Mouse (Mus musculus): ENCODE data around the gene Srgap2.

Srgap2 gene

GRCm38 (mm10) chr1:131463953-131464627 is 63.1 kb downstream of the Srgap2 start:
- no peak for DNase-seq

- DNase-seq: no peak
Measured at GRCm38 (mm10) chr1:131462541-131463067, 64.5 kb downstream of the Srgap2 start.

DNA sequence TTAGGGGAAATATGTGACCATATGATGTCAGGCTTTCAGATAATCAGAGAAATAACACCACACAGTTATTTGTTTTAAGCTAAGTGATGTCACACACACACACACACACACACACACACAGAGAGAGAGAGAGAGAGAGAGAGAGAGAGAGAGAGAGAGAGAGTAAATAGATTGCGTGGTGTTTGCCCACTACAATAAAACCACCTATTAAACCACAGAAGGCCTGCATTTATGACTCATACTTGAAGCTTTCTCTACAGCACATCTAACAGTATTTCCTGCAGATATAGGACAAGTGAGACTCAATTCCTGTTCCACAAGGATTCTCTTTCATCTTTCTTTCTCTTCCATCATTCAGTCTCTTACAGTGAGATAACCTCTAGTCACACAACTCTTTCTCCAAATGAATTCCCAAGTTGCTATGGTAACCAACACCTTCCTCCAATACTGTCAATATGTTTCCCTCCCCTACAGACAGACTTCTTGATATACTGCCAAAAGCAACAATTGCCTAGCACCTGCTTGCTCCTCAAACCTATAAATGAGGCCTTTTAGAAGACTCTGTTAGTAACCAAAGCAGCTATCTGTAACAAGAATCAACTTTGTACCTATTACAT is 66.1 kb downstream of the Srgap2 start:
- no peak for DNase-seq

DNA sequence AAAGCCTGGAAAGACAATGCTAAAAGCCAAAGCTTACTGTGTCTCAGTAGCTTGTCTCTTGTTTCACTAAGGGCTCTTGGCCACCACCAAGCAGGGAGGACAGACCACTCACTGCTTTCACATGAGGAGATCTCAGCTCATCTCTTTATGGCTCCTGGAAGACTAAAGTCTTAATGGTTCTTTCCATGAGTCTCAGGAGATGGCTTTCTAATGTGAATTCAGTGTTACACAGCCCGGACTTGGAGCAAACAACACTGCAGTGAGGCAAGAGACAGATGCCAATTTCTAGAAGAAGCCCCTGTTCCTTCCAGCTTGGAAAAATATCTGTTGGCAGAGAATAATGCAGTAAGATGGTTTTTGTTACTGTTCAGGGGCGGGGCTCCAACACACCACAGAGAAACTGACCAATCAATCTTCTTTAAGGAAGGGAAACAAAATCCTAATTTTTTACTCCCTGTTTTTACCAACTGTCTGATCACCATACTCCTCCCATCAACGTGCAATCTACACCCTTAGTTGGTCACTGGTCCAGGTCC is 71.7 kb downstream of the Srgap2 start:
- no peak for DNase-seq

GRCm38 (mm10) chr1:131454386-131454785 is 72.8 kb downstream of the Srgap2 start:
- no peak for DNase-seq

DNA sequence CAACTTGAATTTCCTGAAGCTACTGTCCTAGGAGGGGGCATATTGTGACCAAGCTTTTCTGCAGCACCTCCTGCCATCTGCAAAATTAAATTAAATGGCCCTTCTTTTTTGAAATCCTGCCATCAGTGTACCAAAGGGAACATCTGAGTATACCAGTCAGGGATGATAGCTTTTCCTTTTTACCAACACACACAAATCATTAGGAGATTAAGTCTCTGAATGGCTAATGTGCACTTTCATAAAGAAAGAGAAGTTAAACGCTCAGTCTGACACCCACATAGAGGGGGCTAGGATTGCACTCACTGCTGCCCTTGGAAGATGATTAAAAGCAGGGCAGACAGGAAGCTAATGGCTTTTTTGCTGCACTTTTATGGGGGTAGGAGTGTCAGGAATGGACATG is 73.8 kb downstream of the Srgap2 start:
- no peak for DNase-seq

GRCm38 (mm10) chr1:131448373-131448772 is 78.8 kb downstream of the Srgap2 start:
- no peak for DNase-seq

DNA sequence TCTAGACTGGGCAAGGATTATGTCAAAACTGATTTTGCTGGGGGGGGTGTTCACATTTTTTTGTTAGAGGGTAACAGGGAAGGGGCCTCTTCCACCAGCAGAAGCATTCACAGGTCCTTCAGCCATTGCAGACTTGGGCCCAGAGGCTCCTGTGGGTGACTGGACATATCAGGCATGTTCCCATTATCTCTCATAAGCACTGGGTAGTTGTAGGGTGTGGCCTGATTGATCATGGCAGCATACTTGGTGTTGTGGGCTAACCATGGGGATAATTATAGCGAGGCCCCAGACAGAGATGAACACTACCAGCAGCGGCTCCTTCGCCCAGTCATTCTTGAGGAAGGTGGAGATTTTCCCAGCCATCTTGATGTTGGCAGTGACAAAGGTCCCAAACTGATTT is 79.8 kb downstream of the Srgap2 start:
- no peak for DNase-seq

- no peak for DNase-seq
Measured at GRCm38 (mm10) chr1:131446577-131446976, 80.6 kb downstream of the Srgap2 start.

DNA sequence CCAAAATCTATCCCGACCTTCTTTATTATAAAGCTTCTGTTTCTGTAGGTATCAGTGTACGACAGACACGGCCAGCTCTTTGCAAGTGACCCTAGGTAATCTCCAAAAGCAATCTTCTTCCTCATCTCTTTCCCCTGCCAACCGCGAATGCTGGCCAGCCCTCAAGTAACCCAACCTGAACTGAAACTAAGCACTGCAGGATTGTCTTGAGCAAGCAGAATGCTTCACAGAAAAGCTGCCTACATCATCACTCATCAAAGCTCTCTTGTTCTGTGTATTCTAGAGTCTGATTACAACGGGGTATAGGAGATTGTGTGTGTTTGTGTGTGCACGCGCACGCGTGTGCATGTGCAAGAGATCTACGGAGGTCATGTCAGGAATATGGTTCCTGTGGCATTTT is 88.6 kb downstream of the Srgap2 start:
- DNase-seq: no peak

GRCm38 (mm10) chr1:131437975-131438374 is 89.2 kb downstream of the Srgap2 start:
- peak; percentile 18 for DNase-seq

GRCm38 (mm10) chr1:131436609-131437008 is 90.5 kb downstream of the Srgap2 start:
- no peak for DNase-seq

DNA sequence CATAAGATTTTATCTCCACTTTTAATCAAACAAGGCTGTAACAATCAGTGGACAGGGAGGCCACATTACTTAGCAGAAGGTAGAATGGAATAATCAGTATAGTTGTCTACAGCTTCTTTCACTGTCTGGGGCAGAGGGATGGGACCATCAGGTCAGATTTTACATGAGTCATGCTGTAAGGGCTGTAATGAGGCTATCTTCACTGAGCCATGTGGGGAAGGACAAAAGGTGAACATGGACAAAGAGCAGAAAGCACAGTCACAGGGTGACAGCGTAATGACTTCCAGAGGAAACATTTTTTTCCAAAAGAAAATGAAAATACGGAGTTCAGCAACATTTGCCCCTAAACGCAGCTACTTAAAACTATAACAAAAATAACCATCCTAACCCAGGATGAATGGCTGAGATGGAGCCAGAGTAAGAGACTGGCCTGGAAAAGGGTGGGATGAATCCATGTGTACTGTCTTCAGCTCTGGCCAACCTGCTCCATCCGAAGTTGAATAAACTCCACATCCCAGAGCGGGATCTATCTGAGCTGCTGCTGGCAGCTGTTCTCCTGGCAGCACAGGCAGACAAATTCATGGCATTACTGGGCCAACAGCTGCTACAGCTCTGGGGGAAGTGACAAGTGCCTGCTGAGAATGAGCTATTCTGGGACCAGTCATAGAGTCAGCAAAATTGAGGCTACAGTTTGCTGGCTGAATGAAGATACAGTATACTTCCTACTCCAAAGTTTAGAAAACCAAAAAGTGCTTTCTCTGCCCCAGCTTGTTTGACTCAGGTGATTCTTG is 95.5 kb downstream of the Srgap2 start:
- DNase-seq: peak; percentile 49

DNA sequence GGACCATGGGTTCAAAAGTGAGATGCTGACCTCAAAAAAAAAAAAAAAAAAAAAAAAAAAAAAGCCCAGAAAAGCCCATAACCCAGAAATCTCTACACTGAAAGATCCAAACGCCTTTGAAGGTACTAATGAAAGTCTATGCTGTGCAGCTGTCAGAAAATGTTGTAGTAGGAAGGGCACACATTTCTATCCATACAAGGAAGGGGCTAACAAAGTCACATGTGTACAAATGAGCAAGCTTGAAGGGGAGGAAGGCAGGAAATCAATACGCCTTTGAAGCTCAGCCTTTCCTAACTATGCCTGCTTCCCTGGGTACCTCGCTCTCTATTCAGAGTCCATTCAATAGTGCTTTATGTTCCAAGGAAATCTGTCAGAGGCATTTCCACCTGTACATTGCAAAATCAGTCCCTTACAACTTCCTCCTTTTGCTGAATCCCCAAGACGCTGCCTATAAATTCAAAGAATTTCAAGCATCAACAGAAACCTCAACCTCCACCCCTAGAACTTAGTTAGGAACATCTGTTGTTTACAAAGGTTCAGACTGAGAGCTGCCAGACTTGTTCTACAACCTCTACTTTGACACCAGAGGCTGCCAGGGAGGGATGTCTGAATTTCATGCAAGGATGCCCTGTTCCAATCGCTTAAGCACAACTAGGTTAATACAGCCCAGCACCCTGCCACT is 99.9 kb downstream of the Srgap2 start:
- DNase-seq: peak; percentile 49

DNA sequence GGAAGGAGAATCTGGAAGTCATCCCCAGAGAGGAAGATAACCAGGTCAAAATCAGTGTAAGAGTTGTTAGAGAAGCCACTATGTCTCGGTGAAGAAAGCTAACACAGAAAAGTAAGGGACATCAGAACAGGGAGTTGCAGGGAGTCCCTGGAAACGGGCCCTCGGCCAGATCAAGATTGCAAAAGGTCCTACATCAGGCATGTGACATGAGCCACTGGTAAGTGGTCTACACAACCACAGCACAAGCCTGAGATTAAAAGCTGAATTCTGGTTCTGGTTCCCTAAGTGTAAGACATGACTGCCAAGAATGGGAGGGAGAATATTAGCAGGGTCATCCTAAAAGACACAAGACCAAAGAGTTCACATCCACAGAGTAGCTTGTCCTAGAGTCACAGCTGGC is 104.1 kb downstream of the Srgap2 start:
- no peak for DNase-seq

DNA sequence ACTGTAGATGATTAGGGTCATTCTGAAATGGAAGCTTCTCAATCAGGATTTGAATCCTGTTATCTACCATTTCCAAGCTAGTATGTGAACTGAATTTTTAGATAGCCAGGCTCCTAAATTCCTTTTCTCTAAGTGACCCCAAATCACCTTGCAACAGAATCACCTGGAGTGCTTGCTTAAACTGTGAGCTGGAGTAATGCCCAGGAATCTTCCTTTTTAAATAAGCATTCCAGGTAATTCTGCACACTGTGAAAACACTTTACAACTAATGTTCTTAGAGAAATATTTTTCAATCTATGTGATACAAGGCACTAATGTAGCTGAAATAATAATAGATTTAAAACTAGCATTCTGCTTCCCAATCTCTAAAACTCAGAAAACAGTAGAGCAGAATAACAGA is 106.0 kb downstream of the Srgap2 start:
- no peak for DNase-seq

GRCm38 (mm10) chr1:131420660-131421059 is 106.5 kb downstream of the Srgap2 start:
- no peak for DNase-seq

DNA sequence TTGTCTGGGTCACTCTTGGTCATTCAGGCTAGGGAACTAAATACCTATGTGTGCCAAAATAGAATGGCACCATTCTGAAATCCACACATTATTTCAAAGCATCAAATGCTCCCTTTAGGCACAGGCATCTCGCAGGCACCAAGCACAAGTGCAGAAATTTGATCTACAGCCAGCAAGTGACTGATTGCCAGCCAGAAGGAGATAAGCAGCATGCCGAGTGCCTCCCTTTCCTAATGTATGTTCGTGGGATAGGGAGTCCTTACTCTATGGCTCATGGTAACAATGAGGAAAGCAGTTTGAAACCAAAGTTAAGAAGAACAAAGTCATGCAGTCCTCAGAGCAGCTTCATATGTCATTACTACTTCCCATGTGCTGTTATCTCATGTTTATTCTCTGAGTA is 107.8 kb downstream of the Srgap2 start:
- DNase-seq: no peak

DNA sequence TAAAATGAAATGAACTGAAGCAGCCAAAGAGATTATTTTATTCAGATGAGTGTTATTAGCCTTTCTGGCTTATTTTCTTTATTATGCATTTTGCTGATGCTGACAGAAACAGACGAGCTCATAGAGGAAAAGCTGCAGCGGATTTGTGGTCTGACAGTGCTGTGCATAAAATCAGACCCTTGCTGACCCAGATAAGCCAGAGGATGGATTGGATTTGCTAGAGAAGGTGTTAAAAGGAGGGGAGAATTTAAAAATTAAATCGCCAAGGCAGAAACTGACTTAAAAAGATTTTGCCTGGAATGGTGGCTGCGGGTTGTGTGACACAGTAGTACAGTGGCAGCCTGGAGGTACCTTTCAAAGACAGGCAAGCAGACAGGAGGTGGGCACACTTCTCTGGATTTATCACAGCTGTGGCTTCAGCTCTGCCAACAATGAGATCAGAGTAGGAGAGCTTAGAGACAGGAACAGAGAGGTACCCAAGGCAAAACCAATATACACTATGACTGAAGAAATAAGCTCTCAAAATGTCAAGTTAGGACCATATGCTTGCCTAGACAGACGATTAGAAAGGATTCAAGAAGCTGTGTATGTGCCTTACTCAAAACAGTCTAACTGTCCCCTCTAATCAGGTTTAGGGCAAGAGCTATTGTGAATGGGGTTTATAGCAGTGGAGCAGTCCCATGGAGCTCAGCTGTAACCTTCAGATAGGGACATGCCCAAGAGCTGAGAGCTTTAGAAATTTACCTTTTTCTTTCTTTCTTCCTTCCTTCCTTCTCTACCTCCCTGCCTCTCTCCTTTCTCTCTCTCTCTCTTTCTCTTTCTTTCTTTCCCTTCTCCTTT is 109.1 kb downstream of the Srgap2 start:
- DNase-seq: peak; percentile 68

GRCm38 (mm10) chr1:131417059-131417750 is 109.9 kb downstream of the Srgap2 start:
- peak; percentile 24 for DNase-seq

GRCm38 (mm10) chr1:131403567-131403966 is 123.6 kb downstream of the Srgap2 start:
- DNase-seq: no peak
